Mouse (Mus musculus): ENCODE results near the gene Cryzl1. TPM values are rescaled to one million over a fixed set of nuclear protein-coding genes. Genes with fewer than 3 reads are reported as not detected.

Cryzl1 gene
- polyA plus RNA-seq, 1 experiment, result 11.8 TPM

DNA sequence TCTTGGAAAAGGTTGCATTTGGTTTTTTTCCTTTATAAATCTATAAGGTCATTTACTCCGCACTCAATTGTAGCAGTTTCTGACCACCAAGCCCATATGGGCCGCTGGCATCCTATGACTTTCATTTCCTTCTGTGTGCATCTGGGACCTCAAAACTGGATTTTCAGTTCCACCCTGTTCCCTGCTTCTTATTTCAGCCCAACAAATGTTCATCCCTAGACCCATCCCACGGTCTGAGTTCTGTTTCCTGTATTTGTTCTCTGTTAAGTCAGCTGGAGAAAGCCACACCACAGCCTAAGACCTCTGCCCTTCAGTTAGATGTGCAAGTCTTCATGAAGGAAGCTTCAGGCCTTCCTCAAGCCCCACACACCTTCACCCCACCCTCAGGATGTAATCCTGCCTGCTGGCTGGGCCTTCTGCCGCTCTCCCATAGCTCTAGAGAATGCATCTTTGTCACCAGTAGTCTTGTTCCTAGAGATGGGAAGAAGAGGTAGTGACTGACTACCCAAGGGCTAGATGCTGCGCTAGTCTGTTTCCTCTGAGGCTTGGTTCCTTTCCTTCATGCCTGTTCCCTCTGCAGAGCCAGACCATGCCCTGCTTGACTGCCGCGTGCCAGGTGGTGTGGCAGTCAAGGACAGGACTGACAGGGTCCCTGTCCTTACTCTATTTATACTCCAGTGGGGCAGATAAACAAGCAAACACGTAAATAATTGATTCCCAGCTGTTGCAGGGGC is 11.6 kb upstream of the Cryzl1 start:
- Histone ChIP-seq H3K27ac (ENCODE audit: insufficient read depth, low read depth, low read length) (no peak overlapping the region), H3K27me3 (ENCODE audit: control insufficient read depth, insufficient read depth, low read length) (no peaks in the 10 kb centered on the region), H3K36me3 (ENCODE audit: control insufficient read depth, insufficient read depth, low read length) (no peaks in the 10 kb centered on the region), H3K4me1 (ENCODE audit: control insufficient read depth, insufficient read depth, insufficient read length, low read length) (peaks cover 2% of the 10 kb centered on the region; the same call in 1 of the 2 replicates), H3K4me3 (ENCODE audit: low read depth, low read length) (no peak overlapping the region)
- TF ChIP-seq CTCF (IDR thresholded peaks at IDR 0.05; ENCODE audit: extremely low read depth, insufficient read length, insufficient replicate concordance, low read depth, low read length) (no peak), POLR2A (IDR thresholded peaks at IDR 0.05; ENCODE audit: low read depth, low read length) (no peak)
- WGBS, result 74% methylated on average over 8 of the region's 8 CpGs

DNA sequence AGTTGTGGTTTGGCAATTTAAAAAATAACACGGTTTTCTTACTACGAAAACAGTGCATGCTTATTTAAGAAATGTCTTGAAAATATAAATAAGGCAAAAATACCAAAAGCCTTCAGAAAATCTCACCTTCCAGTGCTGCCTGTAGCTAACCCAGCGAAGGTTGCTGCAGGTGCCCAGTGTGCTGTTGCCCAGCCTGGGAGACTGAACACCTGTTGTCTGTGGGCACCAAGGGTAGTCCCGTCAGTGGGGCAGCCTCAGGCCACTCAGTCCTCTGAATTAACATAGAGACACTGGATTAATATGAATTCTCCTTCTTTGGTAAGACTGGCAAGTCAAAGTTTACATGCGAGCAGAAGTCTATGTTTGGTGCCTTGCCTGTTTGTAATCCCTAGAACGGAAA is 9.7 kb upstream of the Cryzl1 start:
- no peak for TF ChIP-seq POLR2A (IDR thresholded peaks at IDR 0.05; ENCODE audit: low read depth, low read length)
- no peak for TF ChIP-seq CTCF (IDR thresholded peaks at IDR 0.05; ENCODE audit: extremely low read depth, insufficient read length, insufficient replicate concordance, low read depth, low read length)
- peaks cover 2% of the 10 kb centered on the region; the same call in 1 of the 2 replicates for H3K4me1 ChIP-seq (ENCODE audit: control insufficient read depth, insufficient read depth, insufficient read length, low read length)
- H3K4me3 ChIP-seq (ENCODE audit: low read depth, low read length), result no peak overlapping the region
- H3K27me3 ChIP-seq (ENCODE audit: control insufficient read depth, insufficient read depth, low read length), result no peaks in the 10 kb centered on the region
- no peaks in the 10 kb centered on the region for H3K36me3 ChIP-seq (ENCODE audit: control insufficient read depth, insufficient read depth, low read length)
- H3K27ac ChIP-seq (ENCODE audit: insufficient read depth, low read depth, low read length), result no peak overlapping the region
- 80% methylated on average over 6 of the region's 6 CpGs for WGBS

DNA sequence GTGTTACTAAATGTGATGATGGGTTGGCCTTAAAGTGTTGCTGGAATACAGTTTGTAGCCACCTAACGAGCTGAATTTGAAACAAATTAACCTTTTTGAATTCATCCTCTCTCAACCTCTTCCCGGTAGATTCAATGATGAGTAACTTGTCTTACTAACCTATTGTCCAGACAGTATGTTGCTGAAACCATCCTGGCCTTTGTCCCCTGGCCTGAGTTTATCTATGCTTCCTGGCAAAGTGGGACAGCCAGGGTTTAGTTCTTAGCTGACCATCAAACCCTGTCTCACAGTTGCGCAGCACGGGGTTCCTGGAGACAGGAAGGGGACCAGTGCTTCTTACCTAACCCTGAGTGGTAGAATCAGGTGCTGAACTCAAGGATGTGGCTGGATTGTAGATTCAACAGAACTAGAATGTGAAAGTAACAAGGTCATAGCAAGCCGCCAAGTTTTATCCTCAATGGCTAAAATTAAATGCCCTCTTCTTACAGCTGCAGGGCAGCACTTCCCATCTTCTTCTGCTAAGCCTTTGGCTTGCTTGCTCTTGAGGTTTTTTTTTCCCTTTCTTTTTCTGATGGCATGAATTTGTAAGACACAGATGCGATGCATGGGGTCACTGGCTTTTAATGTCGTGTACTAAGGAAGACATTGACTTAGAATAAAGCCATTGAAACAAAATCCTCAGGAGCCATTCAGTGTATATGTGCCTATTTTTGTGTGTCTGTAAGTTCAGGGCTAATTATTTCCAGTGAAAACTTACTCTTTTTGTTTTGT is 7.5 kb upstream of the Cryzl1 start:
- no peak for TF ChIP-seq POLR2A (IDR thresholded peaks at IDR 0.05; ENCODE audit: low read depth, low read length)
- TF ChIP-seq CTCF (IDR thresholded peaks at IDR 0.05; ENCODE audit: extremely low read depth, insufficient read length, insufficient replicate concordance, low read depth, low read length), result no peak
- no peaks in the 10 kb centered on the region for H3K27me3 ChIP-seq (ENCODE audit: control insufficient read depth, insufficient read depth, low read length)
- H3K27ac ChIP-seq (ENCODE audit: insufficient read depth, low read depth, low read length), result no peak overlapping the region
- H3K36me3 ChIP-seq (ENCODE audit: control insufficient read depth, insufficient read depth, low read length), result no peaks in the 10 kb centered on the region
- no peak overlapping the region for H3K4me3 ChIP-seq (ENCODE audit: low read depth, low read length)
- peaks cover 2% of the 10 kb centered on the region; the same call in 1 of the 2 replicates for H3K4me1 ChIP-seq (ENCODE audit: control insufficient read depth, insufficient read depth, insufficient read length, low read length)
- 85% methylated on average over 7 of the region's 7 CpGs for WGBS

DNA sequence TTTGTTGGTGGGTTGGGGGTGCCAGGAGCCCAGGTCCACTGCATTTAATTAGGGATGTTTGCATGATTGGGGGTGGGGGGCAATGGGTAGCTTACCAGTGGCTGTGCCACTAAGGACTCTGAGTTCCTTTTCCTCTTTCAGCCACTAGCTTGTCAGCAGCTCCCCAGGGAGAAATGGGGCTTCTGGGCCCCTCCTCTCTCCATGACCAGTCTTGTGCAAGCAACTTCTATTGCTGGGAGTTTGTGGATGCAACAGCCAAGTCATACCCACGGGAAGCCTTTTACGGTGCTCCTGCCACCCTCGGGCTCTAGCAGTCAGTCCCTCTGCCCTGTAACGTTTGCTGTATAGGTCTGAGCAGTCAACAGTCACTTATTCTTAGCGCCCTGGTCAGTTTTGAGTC is 6.0 kb upstream of the Cryzl1 start:
- no peaks in the 10 kb centered on the region for H3K27me3 ChIP-seq (ENCODE audit: control insufficient read depth, insufficient read depth, low read length)
- no peak for TF ChIP-seq CTCF (IDR thresholded peaks at IDR 0.05; ENCODE audit: extremely low read depth, insufficient read length, insufficient replicate concordance, low read depth, low read length)
- no peak for TF ChIP-seq POLR2A (IDR thresholded peaks at IDR 0.05; ENCODE audit: low read depth, low read length)
- no peaks in the 10 kb centered on the region for H3K36me3 ChIP-seq (ENCODE audit: control insufficient read depth, insufficient read depth, low read length)
- no peak overlapping the region for H3K27ac ChIP-seq (ENCODE audit: insufficient read depth, low read depth, low read length)
- H3K4me1 ChIP-seq (ENCODE audit: control insufficient read depth, insufficient read depth, insufficient read length, low read length), result peaks cover 4% of the 10 kb centered on the region; the same call in 1 of the 2 replicates
- no peak overlapping the region for H3K4me3 ChIP-seq (ENCODE audit: low read depth, low read length)
- WGBS, result 54% methylated on average over 5 of the region's 5 CpGs

DNA sequence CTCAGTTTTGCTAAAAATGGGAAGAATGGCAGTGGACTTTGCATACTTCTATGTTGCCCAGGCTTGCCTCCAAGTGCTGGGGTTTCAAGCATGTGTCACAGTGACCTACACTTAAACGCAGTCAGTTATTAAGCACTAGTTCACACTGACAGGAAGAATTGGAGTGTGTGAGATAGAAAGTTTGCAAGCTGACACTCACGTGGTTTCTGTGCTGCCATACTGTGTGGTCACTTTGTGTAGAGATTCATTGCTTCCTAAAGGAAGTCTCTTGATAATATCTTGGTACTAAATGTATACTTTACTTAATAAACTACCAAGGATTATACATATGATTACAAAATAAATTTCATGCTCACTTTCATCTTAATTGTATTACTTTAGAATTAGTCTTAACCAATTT is 4.0 kb upstream of the Cryzl1 start:
- H3K27ac ChIP-seq (ENCODE audit: insufficient read depth, low read depth, low read length), result no peak overlapping the region
- H3K27me3 ChIP-seq (ENCODE audit: control insufficient read depth, insufficient read depth, low read length), result no peaks in the 10 kb centered on the region
- 76% methylated on average over 2 of the region's 2 CpGs for WGBS
- no peaks in the 10 kb centered on the region for H3K36me3 ChIP-seq (ENCODE audit: control insufficient read depth, insufficient read depth, low read length)
- H3K4me3 ChIP-seq (ENCODE audit: low read depth, low read length), result no peak overlapping the region
- TF ChIP-seq POLR2A (IDR thresholded peaks at IDR 0.05; ENCODE audit: low read depth, low read length) (no peak), CTCF (IDR thresholded peaks at IDR 0.05; ENCODE audit: extremely low read depth, insufficient read length, insufficient replicate concordance, low read depth, low read length) (no peak)
- peaks cover 4% of the 10 kb centered on the region; the same call in 1 of the 2 replicates for H3K4me1 ChIP-seq (ENCODE audit: control insufficient read depth, insufficient read depth, insufficient read length, low read length)

DNA sequence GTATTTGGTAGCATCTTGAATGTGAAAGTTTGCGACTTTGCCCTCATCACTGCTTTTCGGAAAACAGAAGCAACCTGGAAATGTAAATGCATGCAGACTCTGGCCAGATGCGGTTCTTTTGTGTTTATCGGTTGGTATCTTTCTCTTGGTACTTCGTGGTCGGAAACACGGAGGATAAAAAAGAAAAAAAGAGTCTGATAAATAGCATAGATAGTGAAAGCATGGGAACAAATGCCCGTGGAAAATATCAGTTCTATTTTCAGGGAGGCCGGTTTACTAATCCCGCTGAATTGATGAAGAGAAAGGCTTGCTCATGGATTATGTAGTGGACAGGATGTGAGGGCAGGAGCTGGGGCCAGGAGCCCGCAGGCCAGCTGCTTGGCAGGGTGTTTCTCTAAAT is 1.7 kb upstream of the Cryzl1 start:
- H3K4me1 ChIP-seq (ENCODE audit: control insufficient read depth, insufficient read depth, insufficient read length, low read length), result peaks cover 7% of the 10 kb centered on the region
- 0 out of 2 replicates have a peak overlapping the region, but pooled peaks have one; percentile 6 for H3K27ac ChIP-seq (ENCODE audit: insufficient read depth, low read depth, low read length)
- 6% methylated on average over 11 of the region's 11 CpGs for WGBS

More for the DNA sequence above, 1.7 kb upstream of the Cryzl1 start:
- H3K27me3 ChIP-seq (ENCODE audit: control insufficient read depth, insufficient read depth, low read length), result no peaks in the 10 kb centered on the region
- TF ChIP-seq POLR2A (IDR thresholded peaks at IDR 0.05; ENCODE audit: low read depth, low read length) (no peak), CTCF (IDR thresholded peaks at IDR 0.05; ENCODE audit: extremely low read depth, insufficient read length, insufficient replicate concordance, low read depth, low read length) (no peak)
- H3K36me3 ChIP-seq (ENCODE audit: control insufficient read depth, insufficient read depth, low read length), result no peaks in the 10 kb centered on the region
- H3K4me3 ChIP-seq (ENCODE audit: low read depth, low read length), result no peak overlapping the region; the same call in 1 of the 2 replicates

Data from small intestine, adult 2 months (tissue).